Mouse (Mus musculus) megakaryocyte, adult 5-6 weeks (primary cell): ENCODE results near the gene Znrf2. TPM values are rescaled to one million over a fixed set of nuclear protein-coding genes. Genes with fewer than 3 reads are reported as not detected.
"Not testable (repeated sequence)": the region's sequence is repeated elsewhere in the genome, so short reads cannot be mapped to it uniquely, and the experiment has no call there.

Source experiments
- ATAC-seq: 2 replicates; pipeline ENCODE4 v1.8.0; 2016; ENCODE audit warnings: mild to moderate bottlenecking, inconsistent platforms; ENCODE audit not compliant: poor library complexity, severe bottlenecking
- total RNA-seq, 2 experiments: library from RNA; stranded (forward) in 1 of 2; stranded (reverse) in 1 of 2; fragments of 153-499, 151-499 nt in 1 of 2; fragments of 221-1000, 200-1000 nt in 1 of 2; gene quantifications; 2 replicates each; pipeline versions ENCODE4 v1.2.3 to v1.2.4; 2015 to 2017

The Znrf2 gene
- total RNA-seq, 2 experiments from 2014 or later, result 76.2 to 83.0 TPM

DNA sequence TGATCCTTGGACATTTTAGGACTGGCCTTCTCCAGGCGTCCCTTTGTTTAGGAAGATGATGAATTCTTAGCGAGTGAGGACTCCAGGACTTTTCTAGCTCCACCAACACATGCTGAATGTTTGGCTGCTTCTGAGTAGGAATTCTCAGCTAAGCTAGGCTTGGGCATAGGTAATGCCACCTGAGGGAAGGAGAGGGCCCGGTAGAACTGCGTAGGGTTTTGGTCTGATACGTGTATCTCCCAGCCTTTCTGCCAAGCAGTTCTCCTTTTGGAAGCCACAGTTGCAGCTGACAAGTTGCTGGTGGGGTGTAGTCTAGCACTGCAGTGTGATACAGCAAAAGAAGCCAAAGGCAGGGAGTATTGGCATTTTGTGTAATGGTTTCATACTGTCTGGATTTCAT is 10.9 kb upstream of the Znrf2 start:
- no peak for ATAC-seq

DNA sequence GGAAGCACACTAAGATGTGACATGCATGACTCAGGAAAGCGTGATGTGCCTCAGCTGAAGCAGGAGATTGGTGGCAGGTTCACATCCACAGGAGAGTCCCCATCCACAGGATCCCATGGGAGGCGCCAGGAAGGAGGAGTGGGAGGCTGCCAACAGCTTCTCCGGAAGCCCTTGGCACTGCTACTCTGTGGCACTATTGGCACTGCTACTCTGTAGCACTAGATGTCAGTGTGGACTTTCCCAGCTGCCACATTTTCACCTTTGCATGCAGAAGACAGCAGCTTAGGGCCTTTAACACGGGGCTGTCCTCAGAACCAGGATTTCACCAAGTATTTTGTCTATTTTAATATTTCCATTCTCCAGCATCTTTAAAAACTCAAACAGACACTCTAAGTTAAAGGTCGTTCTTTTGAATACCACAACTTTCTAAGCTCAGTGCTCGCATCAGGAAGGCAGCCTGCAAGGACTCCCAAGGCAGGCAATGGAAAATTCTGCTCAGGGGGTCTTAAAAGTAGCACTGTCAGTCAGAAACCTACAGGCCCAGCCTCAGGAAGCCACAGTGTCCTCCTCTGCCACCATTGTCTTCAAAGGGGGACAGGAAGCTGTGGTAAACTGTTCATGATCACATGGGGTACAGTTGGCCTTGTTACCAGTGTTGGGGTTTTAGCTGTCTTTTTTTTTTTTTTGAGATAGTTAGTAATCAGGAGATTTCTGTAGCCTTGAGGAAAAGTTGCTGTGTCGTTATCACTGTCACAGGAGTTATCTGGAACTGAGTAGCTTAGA is 7.0 kb upstream of the Znrf2 start:
- peak; percentile 46 for ATAC-seq

DNA sequence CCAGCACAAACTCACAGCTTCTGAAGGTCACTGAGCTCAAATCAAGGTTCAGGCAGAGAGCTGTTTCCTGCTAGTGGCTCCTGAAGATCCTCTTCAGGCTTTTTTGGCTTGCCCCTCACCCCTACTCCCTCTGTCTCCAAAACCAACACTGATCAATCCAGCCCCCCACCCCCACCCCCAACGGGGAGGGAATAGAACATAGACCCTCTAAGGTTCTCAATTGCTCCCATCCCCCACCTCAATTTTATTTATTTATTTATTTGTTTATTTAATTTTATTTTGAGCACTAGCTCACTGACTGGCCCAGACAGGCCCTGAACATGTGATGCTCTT is 6.4 kb upstream of the Znrf2 start:
- ATAC-seq, result no peak

DNA sequence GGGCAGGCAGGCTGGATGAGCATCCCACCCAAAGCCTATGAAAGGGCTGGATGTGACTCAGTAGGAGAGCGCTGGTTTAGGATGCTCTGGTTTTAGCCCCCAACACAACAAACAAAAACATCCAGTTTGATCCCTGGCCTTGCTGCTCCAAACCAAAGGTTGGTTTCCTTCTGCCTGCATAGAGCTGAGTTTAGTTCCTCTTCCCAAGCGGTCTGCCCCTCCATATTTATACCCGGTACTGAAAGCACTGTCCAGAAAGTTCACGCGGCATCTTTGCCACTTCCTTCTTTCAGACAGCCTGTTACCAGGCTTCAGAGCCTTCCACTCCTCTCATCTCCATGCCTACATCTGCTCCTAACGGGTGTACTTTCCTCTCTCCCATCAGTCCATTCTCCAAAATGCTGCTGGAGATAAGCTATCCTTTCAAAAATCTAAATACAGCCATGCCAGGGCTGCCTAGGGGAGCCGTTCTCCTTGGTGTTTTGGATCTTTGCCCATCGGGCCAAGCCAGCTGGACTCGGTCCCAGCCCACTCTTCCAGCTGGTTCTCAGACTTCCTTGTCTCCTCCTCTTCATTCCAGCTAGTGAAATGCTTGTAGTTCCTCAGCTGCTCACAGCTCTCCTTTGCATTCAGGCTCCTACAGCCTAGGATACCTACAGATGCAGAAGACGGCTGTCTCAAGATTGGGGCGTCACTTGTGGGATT is 5.0 kb upstream of the Znrf2 start:
- ATAC-seq, result peak; percentile 60

DNA sequence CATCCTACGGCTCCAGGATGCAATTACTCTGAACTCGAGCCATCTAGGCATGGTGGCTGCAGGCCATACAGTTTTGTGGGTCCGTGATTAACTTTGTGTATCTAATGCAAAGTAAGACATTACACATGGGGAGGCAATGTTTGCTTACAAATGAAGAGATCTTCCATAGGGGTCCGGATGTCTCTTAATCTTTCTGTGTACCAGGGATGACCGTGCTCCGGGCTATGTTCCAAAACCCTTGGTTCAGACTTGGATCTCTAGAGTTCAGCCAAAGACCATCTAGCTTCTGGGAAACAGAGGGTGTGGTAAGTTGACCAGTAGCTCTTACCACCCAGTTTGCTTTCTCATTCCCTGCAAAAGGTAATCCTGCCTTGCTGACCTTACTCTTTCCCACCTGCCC is 4.4 kb upstream of the Znrf2 start:
- no peak for ATAC-seq

DNA sequence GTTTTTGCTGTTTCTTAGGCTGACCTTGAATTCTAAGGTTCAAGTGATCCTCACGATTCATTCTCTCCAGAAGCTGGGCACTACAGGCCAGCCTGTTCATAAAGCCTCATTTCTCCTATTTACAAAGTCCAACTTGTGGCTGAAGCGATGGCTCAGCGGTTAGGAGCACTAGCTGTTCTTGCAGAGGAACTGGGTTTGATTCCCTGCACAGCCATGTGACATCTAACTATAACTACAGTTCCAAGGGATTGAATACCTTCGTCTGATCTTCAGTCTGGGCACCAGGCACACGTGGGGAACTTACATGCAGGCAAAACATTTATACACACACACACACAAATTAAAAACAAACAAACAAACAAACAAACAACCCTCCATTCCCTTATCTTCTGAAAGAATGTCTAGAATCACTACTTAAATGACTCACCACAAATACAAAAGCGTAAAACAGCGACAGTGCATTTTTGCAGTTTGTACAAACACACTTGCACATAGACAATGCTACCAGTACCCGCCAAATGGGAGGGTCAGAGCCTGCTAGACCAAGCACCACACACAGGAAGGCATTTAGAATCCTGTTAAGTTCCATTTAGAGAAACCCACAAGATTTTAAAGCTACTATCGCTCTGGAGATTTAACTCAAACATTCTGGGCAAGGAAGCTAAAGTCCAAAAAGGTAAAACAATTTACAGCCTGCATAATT is 1.1 kb upstream of the Znrf2 start:
- no peak for ATAC-seq

DNA sequence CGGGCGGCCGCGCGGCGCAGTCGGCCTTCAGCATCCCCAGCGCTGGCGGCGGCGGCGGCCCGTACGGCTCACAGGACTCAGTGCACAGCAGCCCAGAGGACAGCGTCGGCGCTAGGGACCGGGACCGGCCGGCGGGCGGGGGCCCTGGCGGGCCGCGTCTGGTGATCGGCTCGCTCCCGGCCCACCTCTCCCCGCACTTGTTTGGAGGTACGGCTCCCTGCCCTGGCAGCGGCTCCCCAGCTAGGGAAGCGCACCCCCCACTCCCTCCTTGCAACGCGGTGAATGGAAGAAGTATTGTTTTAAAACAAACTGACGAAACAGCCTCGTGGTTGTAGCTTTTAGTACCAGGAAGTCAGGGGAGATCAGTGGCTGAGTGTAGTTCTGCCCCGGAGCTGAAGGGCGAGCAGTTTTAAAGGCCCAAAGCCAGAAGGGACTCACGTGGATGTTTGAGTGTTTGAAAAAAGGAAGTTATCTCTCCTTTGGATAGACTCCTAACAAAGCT is 601 bp downstream of the Znrf2 start:
- peak; percentile 60 for ATAC-seq

DNA sequence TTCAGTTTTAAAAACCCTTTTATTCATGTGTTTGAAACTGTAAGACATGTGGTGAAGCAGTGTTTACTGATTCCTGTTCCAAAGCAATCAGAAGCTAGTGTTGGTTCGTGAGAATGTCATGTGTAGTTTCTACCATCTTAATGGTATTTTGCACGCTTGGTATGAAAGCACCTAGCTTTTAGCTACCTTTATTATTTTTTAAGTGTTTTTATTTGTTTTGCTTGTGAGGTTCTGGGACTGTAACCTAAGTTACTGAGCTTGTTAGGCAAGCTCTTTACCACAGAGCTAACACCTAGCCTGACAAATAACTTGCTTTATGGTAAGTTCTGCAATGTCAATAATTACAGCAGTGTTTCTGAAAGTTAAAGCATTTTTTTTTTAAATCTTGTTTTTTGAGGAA is 1.7 kb downstream of the Znrf2 start:
- ATAC-seq, result no peak

DNA sequence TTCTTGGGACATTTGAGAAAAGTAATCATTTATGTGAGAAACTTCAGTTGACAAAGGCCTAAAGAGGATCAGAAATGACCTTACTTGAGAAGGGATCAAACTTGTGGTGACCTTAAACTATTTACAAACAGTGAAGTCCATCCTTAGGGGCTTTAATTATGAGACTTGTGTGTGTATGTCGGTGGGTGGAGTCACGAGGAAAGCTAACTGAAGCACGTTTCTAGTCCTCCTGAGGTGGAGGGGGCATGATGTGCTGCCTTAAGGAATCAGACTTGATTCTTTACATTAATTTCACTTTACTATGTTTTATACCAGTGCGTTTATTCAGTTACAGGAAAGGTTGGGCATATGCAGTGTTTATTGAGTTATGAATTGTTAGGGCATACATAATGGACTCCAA is 2.6 kb downstream of the Znrf2 start:
- ATAC-seq, result no peak

DNA sequence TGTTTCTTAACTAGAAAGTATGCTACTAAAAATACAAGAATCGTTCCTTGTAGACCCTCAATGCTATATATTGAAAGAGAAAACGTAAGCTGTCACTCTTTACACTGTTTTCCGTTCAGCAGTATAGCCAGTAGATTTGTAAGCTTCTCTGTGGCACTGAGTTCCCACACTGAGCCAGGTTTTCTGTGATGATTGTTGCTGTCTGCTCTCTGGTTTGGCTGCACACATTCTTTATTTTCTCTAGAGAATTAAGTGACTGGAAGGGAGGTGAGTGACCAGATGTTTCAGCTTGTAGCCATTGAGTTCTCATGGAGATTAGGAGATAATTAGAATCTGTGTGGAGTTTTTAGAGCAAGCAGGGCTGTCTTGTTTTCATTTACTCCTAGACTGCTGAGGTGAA is 3.0 kb downstream of the Znrf2 start:
- no peak for ATAC-seq

DNA sequence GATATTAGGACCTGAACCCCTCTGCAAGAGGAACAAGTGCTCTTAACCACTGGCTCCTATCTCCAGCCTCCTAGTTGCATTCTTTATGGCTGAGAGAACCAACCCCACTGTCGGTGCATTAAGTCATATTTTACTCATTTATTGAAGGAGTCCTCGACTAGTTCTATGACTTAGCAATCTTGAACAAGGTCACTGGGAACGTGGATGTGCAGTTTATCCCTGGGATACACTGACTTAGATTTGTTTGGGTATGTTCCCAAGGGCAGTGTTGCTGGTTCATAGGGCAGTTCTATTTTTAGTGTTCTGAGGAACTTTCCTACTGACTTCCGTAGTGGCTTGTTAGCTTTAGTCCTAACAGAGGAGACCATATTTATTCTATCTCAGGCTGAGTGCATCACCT is 5.6 kb downstream of the Znrf2 start:
- ATAC-seq, result no peak

DNA sequence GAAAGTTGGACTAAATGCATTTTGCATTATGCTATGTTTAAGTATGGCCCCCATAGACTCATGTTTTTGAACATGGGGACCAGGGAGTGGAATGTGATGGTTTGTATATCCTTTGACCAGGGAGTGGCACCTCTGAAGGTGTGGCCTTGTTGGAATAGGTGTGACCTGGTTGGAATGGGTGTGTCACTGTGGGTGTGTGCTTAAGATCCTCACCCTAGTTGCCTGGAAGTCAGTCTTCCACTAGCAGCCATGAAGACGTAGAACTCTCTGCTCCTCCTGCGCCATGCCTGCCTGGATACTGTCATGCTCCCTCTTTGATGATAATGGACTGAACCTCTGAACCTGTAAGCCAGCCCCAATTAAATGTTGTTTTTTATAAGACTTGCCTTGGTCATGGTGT is 7.8 kb downstream of the Znrf2 start:
- not testable (repeated sequence) for ATAC-seq

DNA sequence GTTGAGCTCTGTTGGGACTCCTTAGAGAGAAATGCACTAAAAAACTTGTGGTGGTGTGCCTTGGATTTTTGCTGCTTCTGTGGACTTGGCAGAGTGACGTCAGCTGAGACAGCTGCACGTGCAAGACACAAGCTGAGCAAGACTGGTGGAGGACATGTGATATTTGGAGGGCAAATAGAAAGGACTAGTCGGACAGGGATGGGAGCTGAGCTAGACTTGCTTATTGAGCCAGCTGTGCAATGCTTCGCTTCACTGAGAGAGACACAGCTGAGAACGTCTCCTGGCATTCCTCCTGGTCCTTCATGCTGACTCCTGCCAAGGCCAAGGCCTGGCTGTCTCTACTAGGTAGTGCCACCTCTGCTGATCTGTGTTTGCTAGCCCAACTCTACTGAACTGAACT is 10.8 kb downstream of the Znrf2 start:
- no peak for ATAC-seq

DNA sequence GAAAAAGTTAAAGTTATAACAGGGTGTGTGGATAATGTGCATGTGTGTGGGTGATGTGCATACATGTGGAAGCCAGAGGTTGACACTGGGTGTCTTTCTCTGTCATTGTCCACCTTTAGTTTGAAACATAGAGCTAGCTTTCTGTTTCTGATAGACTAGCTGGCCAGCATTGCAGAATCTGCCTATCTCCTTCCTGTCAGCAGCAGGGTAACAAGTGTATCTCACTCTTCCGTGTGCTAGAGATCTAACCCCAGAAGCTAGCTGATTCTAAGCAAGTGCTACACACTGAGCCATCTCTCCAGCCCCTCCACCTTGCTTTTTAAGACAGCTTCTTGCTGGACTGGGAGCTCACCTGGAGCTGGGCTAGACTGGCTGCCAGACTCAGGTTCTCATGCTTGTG is 11.6 kb downstream of the Znrf2 start:
- peak; percentile 47 for ATAC-seq

DNA sequence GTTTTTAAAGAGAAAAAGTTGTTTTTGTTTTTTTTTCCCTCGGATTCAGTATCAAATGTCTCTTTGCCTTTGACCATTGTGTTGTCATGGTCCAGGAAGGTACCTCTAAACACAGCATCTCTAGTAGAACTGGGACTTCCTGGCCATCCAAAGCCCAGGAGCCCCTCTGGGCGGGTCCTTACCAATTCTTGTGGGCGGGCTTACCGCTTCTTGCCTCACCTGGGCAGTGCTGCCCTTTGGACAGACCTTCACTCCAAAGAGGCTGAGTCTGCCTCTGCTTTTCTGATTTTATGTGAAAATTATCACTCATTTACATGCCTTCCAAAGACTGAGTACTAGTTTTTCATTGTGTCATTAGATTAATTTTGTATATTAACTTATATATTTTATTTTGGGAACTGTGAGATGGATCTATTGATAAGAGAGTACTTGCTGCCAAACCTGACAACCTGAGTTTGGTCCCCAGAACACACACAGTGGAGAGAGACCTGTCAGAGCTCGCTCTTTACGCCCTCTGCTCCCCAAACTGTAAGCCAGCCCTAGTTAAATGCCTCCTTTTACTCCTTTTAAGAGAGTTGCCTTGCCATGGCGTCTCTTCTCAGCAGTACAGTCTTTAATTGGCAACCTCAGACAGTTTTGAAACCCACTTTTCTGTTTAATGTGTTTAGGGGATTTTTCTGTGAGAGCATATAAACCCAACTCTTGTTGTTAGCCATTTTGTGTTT is 13.5 kb downstream of the Znrf2 start:
- no peak for ATAC-seq

DNA sequence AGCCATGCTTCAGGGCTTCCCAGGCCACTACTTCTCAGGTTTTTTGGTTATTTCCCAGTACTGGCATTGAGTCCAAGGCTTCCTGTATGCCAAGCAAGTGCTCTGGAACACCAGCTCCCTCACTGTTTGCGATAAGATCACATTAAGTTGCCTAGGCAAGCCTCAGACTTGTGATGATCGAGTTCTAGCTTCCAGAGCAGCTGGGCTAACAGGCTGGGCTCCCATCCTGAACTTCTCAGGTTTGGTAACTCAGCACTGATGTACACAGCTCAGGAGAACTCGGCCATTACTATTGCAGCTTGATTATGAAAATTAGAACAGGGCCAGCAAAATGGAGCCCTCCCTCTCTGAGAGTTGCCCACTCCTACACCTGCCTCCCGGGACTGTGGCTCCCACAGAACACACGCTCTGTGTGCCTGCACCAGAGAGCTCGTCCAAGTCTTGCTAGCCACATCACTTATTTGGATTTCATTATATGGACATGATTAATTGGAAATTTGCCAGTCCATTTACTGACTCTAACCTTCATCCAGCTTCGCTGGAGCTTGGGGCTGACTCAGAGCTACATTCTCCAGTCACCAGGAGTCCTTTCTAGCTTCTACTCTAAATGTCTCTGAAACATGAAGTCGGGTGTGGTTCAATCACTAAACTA is 14.5 kb downstream of the Znrf2 start:
- no peak for ATAC-seq

DNA sequence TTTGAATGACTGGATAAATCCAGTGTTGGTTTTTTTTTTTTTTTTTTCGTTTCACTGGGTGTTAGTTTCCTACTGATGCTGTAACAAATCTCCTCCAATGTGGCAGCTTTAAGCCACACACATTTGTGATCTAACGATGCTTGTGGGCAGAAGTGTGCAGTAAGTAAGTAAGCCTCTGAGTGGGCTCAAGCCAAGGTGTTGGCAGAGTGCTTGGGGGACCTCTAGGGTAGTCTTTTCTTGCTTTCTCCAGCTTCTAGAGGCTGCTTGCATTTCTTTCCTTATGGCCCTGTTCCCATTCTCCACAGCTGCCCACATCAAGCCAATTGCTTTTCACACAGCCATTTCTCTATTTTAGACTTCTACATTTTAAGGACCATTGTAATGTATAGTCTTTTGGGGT is 16.7 kb downstream of the Znrf2 start:
- no peak for ATAC-seq

DNA sequence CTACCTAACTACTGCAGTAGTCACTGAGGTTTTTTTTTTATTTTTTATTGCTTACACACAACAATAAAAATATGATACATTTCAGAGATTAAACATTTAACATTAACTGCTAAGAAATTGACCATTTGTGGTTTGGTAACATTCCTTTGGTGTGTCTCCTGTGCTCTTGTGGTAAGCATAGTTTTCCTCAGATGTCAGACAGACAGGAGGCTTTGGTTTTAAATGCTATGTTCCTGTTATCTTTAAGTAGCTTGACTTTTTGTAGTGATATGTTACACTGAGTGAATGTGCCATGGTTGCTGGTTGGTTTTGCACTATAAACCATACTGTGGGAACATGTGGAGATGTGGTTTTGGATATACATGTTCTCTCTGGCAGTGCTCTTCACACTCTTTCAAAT is 19.9 kb downstream of the Znrf2 start:
- no peak for ATAC-seq

DNA sequence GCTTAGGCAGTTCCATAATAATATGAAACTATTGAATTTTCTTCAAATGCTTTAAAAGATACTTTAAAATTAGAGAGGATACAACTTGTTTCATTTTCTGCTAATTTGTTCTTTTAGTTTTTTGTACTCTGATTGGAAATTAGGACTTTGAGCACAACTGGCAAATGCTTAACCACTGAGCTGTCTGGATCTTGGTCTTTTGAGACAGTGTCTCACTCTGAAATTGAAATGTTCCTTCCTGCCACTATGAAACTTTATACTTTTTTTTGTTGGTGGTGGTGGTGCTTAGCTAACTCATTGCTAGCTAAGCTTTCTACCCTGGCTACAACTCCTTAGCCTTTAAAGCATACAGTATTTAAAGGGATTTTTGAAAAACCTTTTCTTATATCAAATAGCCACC is 24.7 kb downstream of the Znrf2 start:
- no peak for ATAC-seq

DNA sequence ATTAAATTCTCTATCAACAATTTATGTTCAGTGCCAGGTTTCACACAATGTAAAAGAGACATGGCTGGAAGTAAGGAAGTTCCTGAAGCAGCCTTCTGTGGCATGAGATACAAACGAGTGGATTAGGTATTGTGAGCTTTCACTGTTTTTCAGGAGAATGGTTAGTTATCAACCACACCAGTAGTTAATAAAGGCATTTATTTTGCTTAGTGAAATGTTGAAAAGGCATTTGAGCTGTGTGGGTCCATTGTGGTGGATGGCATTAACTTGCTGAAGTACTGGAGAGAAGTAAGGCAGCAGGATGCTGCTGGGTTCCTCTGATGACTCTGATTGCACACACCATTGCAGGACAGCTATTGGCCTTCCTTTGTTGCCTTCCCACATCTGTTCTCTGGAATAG is 25.3 kb downstream of the Znrf2 start:
- no peak for ATAC-seq

DNA sequence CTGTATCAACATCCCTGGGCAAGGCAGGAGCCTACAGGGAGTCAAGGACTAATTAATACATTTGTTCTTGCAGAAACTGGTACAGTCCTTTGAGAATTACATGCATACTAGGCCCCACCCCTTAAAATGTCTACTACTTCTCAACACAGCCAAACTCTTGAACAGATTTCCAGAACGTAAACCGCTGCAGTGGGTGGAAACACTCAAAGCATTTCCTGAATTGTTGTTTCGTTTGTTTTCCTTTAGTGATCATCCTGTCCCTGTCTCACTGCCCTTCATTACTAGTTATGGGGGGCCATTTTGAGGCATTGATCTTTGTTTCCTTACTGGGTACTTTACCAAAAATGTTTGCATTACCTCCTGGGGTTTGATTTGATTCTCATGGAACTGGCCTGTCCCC is 31.8 kb downstream of the Znrf2 start:
- ATAC-seq, result no peak
